Mouse (Mus musculus) cortical plate, adult 2 months (tissue): ENCODE data around the gene Mindy2. TPM values are rescaled to one million over a fixed set of nuclear protein-coding genes. Genes with fewer than 3 reads are reported as not detected.

Source experiments
- H3K27ac ChIP-seq: fragments of 200-500 bp; 2 replicates; pipeline ENCODE4 v1.5.1; 2012; ENCODE audit warnings: low read length, control low read depth, inconsistent platforms; ENCODE audit not compliant: insufficient read depth
- H3K4me1 ChIP-seq: fragments of 200-500 bp; 2 replicates; pipeline ENCODE4 v1.6.1; 2011; ENCODE audit warnings: low read length; ENCODE audit not compliant: control insufficient read depth, insufficient read depth
- H3K4me3 ChIP-seq: fragments of 200-500 bp; 2 replicates; pipeline ENCODE4 v1.5.1; 2011; ENCODE audit warnings: mild to moderate bottlenecking, low read length, control low read depth; ENCODE audit not compliant: insufficient read depth
- CTCF ChIP-seq: fragments of 200-500 bp; IDR thresholded peaks from 2 replicates; pipeline ENCODE4 v1.5.1; 2011; ENCODE audit warnings: mild to moderate bottlenecking, control low read depth, low read length; ENCODE audit not compliant: insufficient read depth; ENCODE audit errors: extremely low read depth
- POLR2A ChIP-seq: fragments of 200-500 bp; IDR thresholded peaks from 2 replicates; pipeline ENCODE4 v1.6.1; 2011; ENCODE audit warnings: mild to moderate bottlenecking, low read length, control low read depth; ENCODE audit not compliant: insufficient read depth; ENCODE audit errors: extremely low read depth
- polyA plus RNA-seq: library from polyadenylated mRNA; depleted of rRNA; stranded (reverse); fragments of >200 nt; gene quantifications from 2 replicates; pipeline ENCODE4 v1.2.3, GENCODE M21; 2012

Mindy2 gene
- polyA plus RNA-seq, 1 experiment, result 26.2 TPM

DNA sequence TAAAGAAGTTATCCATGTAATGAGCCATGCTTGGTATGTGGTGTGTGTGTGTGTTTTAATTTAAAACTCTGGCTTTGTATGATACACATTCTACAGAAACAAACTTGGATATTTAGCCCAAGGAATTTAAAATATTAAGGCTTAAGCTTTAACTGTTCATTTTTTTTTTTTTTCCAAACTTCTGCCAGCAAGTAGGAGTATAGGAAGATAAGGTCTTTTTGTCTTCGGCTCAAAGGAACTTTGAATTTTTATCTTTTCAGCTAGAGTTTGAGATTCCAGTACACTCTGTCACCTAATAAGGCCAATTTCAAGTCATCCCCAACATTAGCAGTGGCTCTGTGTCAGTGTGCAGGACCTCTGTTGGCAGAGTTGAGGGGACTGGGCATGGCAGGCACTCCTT, 25.2 kb upstream of the Mindy2 start:
- Histone ChIP-seq H3K4me1 (peaks cover 2% of the 10 kb centered on the region), H3K4me3 (no peak overlapping the region), H3K27ac (no peak overlapping the region)
- TF ChIP-seq POLR2A, result no peak
- no peak for TF ChIP-seq CTCF

DNA sequence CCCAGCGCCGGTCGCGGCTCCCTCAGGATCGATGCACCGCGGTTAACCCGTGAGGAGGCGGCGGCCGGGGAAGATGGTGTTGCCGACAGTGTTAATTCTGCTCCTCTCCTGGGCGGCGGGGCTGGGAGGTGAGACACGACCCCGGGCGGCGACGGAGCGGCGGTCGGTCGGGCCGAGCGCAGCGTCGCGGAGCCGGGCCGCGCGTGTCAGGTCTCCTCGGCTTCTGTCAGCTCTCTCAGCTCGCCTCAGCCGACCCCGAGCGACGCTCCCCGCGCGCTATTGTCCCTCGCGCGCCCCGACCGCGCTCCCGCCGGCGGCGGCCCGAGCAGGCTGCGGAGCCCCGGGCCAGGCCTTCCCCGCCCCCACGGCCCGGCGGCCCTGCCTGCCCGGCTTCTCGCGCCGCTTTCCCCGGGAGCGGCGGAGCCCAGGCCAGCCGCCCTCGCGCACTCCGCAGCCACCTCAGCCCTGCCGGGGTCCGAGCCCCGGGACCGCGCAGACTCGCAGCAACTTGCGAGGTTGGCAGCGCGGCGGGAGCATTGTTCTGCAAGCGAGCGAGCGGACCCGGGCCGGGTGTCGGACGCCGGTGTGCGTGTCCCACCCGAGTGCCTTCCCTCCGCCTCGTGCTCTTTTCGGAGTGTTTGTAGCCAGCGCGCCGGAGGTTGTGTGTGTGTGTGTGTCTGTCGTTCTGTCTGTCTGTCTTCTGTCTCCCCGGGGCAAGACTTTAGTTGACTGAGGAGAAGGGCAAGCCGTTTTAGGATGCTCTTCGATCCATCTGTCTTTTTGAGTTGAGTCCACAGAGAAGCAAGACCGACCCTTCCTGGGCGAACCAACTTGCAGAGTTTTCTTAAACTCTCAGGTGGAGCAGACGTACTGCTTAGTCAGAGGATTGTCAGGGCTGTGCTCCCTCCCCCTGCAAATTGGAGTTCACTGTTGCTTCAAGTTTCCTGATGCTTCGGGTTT, 22.4 kb upstream of the Mindy2 start:
- Histone ChIP-seq H3K27ac (peak overlapping the region; percentile 95), H3K4me3 (peak overlapping the region; percentile 90), H3K4me1 (peaks cover 2% of the 10 kb centered on the region)
- TF ChIP-seq POLR2A (no peak), CTCF (no peak)

DNA sequence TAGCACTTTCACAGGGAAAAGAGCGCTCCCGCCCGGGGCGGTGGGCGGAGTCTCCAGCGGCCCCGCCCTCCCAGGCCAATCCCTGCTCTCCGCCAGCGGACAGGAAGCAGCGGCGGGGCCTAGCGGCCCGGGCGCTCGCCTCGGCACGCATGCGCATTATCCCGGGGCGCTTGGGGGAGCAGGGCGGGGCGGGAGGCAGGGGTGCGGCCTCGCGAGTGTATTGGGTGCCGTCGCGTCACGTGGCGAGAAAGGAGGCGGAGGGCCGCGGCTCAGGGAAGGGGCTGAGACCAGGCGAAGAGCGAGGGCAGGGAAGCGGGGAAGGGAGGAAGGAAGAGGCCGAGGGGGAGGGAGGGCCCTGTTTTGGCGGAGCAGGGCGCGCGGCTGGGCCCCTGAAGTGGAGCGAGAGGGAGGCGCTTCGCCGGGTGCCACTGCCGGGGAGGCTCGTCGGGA, 21.7 kb upstream of the Mindy2 start, which contains the start of gene Adam10:
Gene Adam10 (plus strand): TSS at position 316 of the 450 bp plus-strand sequence.
- H3K27ac ChIP-seq, result peak within 1 kb of the TSS; percentile 95
- peaks cover 2% of the 10 kb centered on the region for H3K4me1 ChIP-seq
- peak within 1 kb of the TSS; percentile 90 for H3K4me3 ChIP-seq
- peak; percentile 76; the same call in 1 of the 2 replicates for TF ChIP-seq POLR2A
- no peak for TF ChIP-seq CTCF

DNA sequence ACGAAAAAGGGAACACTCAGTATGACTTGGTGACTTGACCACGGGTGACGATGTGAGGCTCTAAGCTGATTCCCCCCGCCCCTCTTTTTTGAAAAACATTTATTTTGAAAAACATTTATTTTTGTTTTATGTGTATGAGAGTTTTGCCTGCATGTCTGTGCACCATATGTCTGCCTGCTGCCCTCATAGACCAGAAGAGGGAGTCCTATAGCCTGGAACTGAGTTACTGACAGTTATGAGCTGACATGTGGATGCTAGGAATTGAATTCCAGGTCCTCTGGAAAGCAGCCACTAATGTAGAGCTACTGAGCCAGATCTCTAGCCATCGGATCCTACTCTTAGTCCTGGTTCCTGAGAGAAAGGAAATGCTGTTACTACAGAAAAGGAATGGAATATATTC, 19.0 kb upstream of the Mindy2 start:
- H3K4me3 ChIP-seq, result no peak overlapping the region
- no peaks in the 10 kb centered on the region; the same call in 1 of the 2 replicates for H3K4me1 ChIP-seq
- TF ChIP-seq CTCF (no peak), POLR2A (no peak)
- H3K27ac ChIP-seq, result no peak overlapping the region

DNA sequence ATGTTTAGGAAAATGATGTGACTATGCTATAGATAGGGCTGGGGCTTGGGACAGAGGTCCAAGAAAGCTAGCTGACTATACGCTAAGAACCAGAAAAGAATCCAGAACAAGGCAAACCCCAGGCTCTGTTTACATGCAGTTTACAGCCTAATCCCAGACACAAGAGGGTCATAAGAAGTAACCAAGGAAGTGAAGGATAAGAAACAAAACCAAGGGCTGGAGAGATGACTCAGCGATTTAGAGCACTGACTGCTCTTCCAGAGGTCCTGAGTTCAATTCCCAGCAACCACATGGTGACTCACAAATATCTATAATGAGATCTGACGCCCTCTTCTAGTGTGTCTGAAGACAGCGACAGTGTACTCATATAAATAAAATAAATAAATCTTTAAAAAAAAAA, 18.1 kb upstream of the Mindy2 start:
- Histone ChIP-seq H3K4me1 (no peaks in the 10 kb centered on the region; the same call in 1 of the 2 replicates), H3K4me3 (no peak overlapping the region), H3K27ac (no peak overlapping the region)
- TF ChIP-seq CTCF (no peak), POLR2A (no peak)

DNA sequence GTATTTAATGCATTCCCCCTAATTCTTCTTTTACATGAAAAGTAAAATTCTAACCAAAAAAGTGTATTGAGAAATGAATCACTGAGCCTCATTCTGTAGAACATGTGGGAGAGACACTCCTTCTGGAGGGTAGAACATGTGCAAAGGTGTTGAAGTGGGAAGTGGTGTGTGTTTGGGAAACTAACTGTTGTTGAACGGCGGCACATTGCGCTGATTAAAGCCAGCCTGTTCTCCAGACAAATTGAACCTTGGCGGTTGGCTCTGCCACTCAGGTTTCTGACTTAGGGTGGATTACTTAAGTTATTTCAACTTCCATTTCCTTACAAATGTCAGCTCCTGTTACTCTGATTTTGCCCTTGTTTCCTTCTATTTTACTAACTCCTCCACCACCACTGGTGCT, 16.7 kb upstream of the Mindy2 start:
- Histone ChIP-seq H3K27ac (no peak overlapping the region), H3K4me3 (no peak overlapping the region), H3K4me1 (no peaks in the 10 kb centered on the region)
- TF ChIP-seq CTCF (no peak), POLR2A (no peak)

DNA sequence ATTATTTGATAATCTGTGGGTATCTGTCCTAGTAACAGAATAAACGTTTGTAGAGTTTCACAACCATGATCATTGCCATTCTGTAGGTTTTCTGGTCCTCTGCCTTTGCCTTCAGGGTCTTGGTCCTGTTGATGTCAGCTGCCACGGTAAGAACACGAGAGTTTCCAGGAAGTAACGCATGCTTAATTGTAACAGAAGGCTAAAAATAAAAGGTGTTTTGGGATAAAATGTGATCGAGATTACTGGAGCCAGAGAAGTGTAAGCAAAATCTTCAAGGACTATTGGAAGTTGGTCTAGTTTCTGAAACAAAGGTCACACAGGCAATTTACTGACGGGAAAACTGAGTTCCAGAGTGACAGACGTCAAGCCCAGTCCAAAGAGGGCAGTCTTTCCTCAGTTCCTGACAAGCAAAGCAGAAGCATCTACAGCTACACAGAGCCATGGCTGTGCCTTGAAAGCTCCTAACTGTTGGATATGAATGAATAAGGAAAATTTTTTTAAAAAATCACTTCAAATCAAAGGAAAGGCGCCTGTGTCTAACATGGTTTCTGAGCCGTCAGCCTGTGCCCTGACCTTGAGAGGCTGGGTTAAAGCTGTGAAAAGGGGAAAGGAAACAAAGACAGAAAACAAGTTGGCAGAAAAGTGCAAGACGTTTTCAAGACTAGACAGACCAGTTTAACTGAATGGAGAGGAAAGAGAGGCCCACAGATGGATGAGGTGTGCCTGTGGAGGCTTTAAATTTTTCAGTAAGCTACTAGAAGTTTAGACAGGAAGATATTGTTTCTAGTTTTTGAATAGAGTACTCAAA, 15.0 kb upstream of the Mindy2 start:
- Histone ChIP-seq H3K27ac (no peak overlapping the region), H3K4me3 (no peak overlapping the region), H3K4me1 (no peaks in the 10 kb centered on the region)
- TF ChIP-seq POLR2A (no peak), CTCF (peak; percentile 55; the same call in 1 of the 2 replicates)

DNA sequence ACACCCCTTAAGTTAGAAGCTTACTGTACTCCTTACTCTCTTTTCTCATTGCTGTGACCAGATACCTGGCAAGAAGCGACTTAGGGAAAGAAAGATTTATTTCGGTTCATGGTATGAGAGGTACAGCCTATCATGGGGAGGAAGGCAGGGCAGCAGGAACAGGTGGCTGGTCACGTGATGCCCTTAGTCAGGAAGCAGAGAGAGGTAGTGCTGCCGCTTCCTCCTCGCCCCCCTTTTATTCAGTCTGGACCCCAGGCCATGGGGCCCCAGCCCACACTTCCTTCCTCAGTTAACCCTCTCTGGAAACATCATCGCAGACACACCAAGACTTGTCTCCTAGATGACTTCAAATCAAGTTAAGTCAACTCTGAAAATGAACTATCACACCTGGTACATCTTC, 14.3 kb upstream of the Mindy2 start:
- Histone ChIP-seq H3K4me3 (no peak overlapping the region), H3K27ac (no peak overlapping the region), H3K4me1 (no peaks in the 10 kb centered on the region)
- TF ChIP-seq CTCF (no peak), POLR2A (no peak)

DNA sequence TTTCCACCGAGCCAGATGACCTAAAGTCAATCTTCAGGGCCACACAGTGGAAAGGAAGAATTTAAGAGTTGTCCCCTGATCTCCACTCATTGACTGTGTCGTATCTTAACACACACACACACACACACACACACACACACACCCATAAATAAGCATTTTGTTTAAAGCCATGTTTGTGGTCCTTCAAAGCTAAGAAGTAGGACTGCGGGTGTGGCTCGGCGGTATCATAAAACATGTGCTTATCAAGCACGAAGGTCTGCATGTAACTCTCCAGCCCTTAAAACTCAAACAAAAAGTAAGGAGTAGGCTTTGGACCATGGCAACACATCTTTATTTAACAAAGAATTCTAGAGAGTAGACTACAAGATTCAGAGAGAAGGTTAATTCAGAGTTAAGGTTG, 13.4 kb upstream of the Mindy2 start:
- TF ChIP-seq CTCF (no peak), POLR2A (no peak)
- Histone ChIP-seq H3K27ac (no peak overlapping the region), H3K4me1 (no peaks in the 10 kb centered on the region), H3K4me3 (no peak overlapping the region)
